Mouse (Mus musculus) heart, adult 2 months (tissue): ENCODE results near the gene Iqsec1. TPM values are rescaled to one million over a fixed set of nuclear protein-coding genes. Genes with fewer than 3 reads are reported as not detected.

Experiments used
- DNase-seq, 2 experiments: peaks; one replicate each; pipeline ENCODE4 v3.0.0; 2021
- H3K27ac ChIP-seq: fragments of 200-600 bp; 2 replicates; pipeline ENCODE4 v1.8.1; 2022
- H3K27me3 ChIP-seq: fragments of 200-500 bp; 2 replicates; pipeline ENCODE4 v1.6.1; 2012; ENCODE audit warnings: mild to moderate bottlenecking, low read length, inconsistent platforms, mixed read lengths; ENCODE audit not compliant: control insufficient read depth, insufficient read depth
- H3K36me3 ChIP-seq: fragments of 200-500 bp; 2 replicates; pipeline ENCODE4 v1.6.1; 2012; ENCODE audit warnings: low read length, inconsistent platforms; ENCODE audit not compliant: control insufficient read depth, insufficient read depth
- H3K4me1 ChIP-seq: fragments of 200-500 bp; 2 replicates; pipeline ENCODE4 v1.6.1; 2011; ENCODE audit warnings: low read length; ENCODE audit not compliant: control insufficient read depth, insufficient read depth
- H3K4me3 ChIP-seq: fragments of 200-600 bp; 2 replicates; pipeline ENCODE4 v1.8.1; 2022
- H3K79me2 ChIP-seq: fragments of 200-500 bp; replicated peaks from 2 replicates; pipeline ENCODE4 v1.6.1; 2012; ENCODE audit warnings: mild to moderate bottlenecking, inconsistent platforms, low read length, moderate library complexity, mixed read lengths; ENCODE audit not compliant: control insufficient read depth, insufficient read depth
- H3K9ac ChIP-seq: fragments of 200-500 bp; 2 replicates; pipeline ENCODE4 v1.6.1; 2012; ENCODE audit warnings: low read depth, mild to moderate bottlenecking, control low read depth, inconsistent platforms, low read length, mixed read lengths
- CTCF ChIP-seq: fragments of 200-600 bp; IDR thresholded peaks from 2 replicates; pipeline ENCODE4 v1.8.1; 2022; ENCODE audit warnings: antibody characterized with exemption, mild to moderate bottlenecking, moderate library complexity
- EP300 ChIP-seq: fragments of 200-500 bp; IDR thresholded peaks from 2 replicates; pipeline ENCODE4 v1.6.1; 2011; ENCODE audit warnings: low read depth, low read length, control low read depth; ENCODE audit not compliant: insufficient read depth
- POLR2A ChIP-seq: fragments of 200-500 bp; IDR thresholded peaks from 2 replicates; pipeline ENCODE4 v1.6.1; 2011; ENCODE audit warnings: mild to moderate bottlenecking, low read depth, low read length, control low read depth; ENCODE audit not compliant: insufficient read depth
- WGBS: fragments of 180-500 bp; shearing (Covaris S2); methylation state at CpG from one replicate; pipeline ENCODE4 v1.1.7; 2018; 5-methylcytosine and 5-hydroxymethylcytosine counted together
- intact Hi-C: fragments of 180-260 bp; cut with DNase I; formaldehyde crosslinking; loops from one replicate; pipeline ENCODE4 v1.15.1; 2025
- polyA plus RNA-seq: library from polyadenylated mRNA; depleted of rRNA; stranded (reverse); fragments of >200 nt; gene quantifications from 2 replicates; pipeline ENCODE4 v1.2.3, GENCODE M21; 2012
- total RNA-seq, 2 experiments: library from RNA; stranded (reverse); gene quantifications; 2 replicates each; pipeline ENCODE4 v1.2.3; 2021

The Iqsec1 gene
- total and polyA plus RNA-seq, 3 experiments = 100 to 147 (median 146) TPM

DNA sequence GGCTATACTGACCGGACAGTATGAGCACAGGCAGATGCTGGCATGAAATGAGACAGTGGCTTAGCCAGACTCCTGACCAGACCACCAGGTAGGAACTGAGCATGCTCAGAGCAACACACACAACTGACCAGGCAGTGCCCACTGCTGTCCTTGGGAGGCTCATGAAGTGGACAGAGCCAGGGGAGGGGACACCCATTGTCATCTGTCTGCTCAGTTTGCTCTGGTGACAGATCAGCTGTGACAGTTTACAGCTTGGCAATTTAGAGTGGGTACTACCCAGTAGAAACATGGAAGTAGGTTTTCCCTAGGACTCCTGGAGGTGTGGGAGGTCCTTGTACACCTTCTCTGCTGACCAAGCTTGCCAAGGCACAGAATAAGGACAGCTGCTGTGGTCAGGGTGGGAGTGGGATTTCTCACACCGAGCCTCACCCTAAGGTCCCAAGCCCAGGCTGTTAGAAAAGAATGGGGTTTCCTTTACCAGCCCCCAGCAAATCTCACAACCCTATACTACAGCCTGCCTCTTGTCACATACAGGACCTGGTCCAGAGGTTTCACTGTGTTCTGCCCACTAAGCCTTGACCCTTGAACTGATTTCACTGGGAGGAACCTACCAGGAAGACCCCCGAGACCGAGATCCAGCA is 253.0 kb downstream of the Iqsec1 start:
- Histone ChIP-seq H3K4me1 (peaks cover 15% of the 10 kb centered on the region), H3K9ac (peak overlapping the region; percentile 73), H3K79me2 (peaks cover 2% of the 10 kb centered on the region; the same call in 1 of the 2 replicates), H3K36me3 (no peaks in the 10 kb centered on the region), H3K27me3 (no peaks in the 10 kb centered on the region), H3K4me3 (peak overlapping the region; percentile 82), H3K27ac (peak overlapping the region; percentile 85; the same call in 1 of the 2 replicates)
- WGBS = 45% methylated on average over 4 of the region's 4 CpGs
- no peak for TF ChIP-seq POLR2A
- TF ChIP-seq EP300 = no peak
- no peak for TF ChIP-seq CTCF
- intact Hi-C loops = loop anchor here (2.0 to 5.0 kb wide), 4 partner anchors 37 to 547 kb away; no protein-coding TSS in a partner anchor
- DNase-seq = no peak

DNA sequence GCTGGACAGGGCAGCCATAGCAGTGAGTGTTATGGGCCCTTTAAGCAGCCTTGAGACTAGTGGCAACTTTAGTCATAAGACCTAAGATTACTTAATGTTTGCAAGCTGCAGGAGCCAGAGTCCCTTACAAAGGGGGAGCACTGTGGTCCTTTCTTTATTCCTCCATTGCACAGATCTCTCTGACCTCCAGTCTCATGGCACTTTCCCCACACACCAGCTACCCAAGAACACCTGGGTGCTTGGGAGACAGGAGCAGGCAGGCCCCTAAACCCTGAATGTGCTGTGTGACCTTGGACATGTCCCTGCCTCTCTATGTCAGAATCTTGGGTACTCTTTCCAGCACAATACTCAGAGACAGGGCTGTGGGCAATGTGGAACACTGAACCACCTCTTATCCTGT is 253.7 kb downstream of the Iqsec1 start:
- intact Hi-C loops = loop anchor here (5.0 kb wide), 2 partner anchors 37 to 547 kb away; no protein-coding TSS in a partner anchor
- Histone ChIP-seq H3K79me2 (peaks cover 2% of the 10 kb centered on the region; the same call in 1 of the 2 replicates), H3K27me3 (no peaks in the 10 kb centered on the region), H3K4me3 (no peak overlapping the region), H3K9ac (no peak overlapping the region), H3K27ac (no peak overlapping the region), H3K36me3 (no peaks in the 10 kb centered on the region), H3K4me1 (peaks cover 13% of the 10 kb centered on the region)
- no peak for TF ChIP-seq POLR2A
- no peak for TF ChIP-seq EP300
- no peak for TF ChIP-seq CTCF
- no peak for DNase-seq

DNA sequence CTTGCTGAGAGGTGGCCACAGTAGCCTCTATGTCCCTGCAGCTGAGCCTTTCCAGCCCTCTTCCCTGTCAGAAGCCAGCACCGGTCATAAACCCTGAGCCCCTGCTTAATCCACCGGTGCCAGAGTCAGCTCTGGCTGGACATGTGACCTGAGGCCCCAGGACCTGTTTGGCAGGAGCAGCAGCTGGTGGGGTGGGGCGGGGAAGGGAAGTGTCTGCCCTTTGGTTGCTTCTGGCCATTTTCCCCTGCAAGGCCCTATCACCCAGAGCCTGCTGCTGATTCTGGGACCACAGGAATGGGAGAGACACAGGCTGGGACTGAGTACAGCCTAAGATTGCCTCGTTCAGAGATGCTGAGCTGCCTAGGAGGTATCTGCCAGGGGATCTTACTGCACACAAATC is 257.2 kb downstream of the Iqsec1 start:
- Histone ChIP-seq H3K9ac (no peak overlapping the region), H3K79me2 (peaks cover 7% of the 10 kb centered on the region), H3K4me3 (no peak overlapping the region), H3K4me1 (peaks cover 18% of the 10 kb centered on the region), H3K27me3 (no peaks in the 10 kb centered on the region), H3K27ac (peak overlapping the region; percentile 52), H3K36me3 (no peaks in the 10 kb centered on the region)
- intact Hi-C loops = no loop called here
- TF ChIP-seq CTCF (no peak), POLR2A (no peak), EP300 (no peak)
- peak in 1 of 2 experiments; percentile 60 for DNase-seq
- WGBS = 26% methylated on average over 4 of the region's 4 CpGs

DNA sequence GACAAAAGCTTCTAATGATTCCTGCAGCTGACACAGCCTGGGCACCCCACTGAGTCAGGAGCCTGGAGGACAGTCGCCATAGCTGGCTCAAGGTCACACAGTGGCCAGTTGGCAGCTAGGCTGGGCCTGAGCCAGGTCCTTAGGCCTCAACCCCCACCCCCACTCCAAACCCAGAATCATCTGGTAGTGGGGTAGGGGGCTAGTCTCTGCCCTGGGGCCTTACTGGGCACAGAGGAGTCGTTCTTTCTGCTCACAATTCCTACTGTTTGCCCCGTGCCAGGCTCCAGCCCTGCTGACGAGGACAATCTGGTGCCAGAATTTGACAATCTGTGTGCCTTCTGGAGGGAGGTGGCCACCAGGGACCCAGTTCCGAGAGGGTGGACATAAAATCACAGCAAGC is 258.7 kb downstream of the Iqsec1 start:
- no peak overlapping the region for H3K4me3 ChIP-seq

DNA sequence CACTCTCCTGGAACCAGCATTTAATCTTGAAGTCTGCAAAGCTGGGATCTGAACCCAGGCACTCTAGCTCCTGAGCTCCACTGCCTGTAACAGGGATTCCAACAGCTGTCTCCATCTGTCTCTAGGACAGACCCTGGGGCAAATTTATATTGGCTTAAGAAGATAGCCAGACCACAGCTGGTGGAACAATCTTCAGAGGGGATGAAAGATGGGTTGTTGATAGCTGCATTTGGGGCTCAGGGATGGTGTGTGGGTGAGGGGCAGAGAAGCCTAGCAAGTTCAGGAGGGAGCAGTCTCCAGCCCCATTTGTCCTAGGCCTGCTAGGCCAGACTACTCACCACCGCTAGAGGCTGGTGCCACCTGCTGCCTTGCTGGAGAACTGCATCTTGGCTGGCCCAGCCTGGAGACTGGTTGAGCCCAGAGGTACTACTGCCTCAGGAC is 260.0 kb downstream of the Iqsec1 start:
- intact Hi-C loops = loop anchor here (1.0 kb wide), 2 partner anchors 74 to 121 kb away; no protein-coding TSS in a partner anchor
- TF ChIP-seq CTCF = no peak
- no peak for TF ChIP-seq POLR2A
- TF ChIP-seq EP300 = peak; percentile 96
- Histone ChIP-seq H3K36me3 (no peaks in the 10 kb centered on the region), H3K9ac (peak overlapping the region; percentile 50; the same call in 1 of the 2 replicates), H3K27me3 (no peaks in the 10 kb centered on the region), H3K4me3 (no peak overlapping the region), H3K27ac (peak overlapping the region; percentile 13; the same call in 1 of the 2 replicates), H3K4me1 (peaks cover 14% of the 10 kb centered on the region), H3K79me2 (peaks cover 7% of the 10 kb centered on the region)
- DNase-seq = peak; percentile 86 to 94
- WGBS = 7% methylated on average over 1 of the region's 1 CpGs

More for the DNA sequence above, 258.7 kb downstream of the Iqsec1 start:
- Histone ChIP-seq H3K4me1 (peaks cover 14% of the 10 kb centered on the region), H3K9ac (no peak overlapping the region), H3K36me3 (no peaks in the 10 kb centered on the region), H3K27ac (peak overlapping the region; percentile 60), H3K79me2 (peaks cover 7% of the 10 kb centered on the region; the same call in 1 of the 2 replicates), H3K27me3 (no peaks in the 10 kb centered on the region)
- DNase-seq = no peak
- 60% methylated on average over 5 of the region's 5 CpGs for WGBS
- TF ChIP-seq EP300 (no peak), CTCF (no peak), POLR2A (no peak)
- intact Hi-C loops = no loop called here

DNA sequence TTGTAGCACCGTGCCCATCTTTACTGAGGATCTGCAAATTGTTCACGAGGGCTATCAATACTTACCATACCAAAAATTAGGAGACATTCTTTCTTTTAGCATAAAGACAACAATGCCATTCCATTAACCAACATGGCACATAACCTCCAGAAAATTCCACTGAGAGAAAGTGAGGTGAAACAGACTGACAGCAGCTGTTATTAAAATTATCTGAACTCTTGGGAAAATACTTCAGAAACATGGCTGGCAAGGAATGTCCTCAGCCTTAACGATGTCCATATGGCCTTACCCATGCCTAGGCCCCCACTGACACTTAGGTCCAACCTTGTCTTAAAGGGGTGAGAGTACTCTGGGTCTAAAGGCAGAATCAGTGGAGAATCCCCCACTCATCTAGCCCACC is 260.7 kb downstream of the Iqsec1 start:
- TF ChIP-seq POLR2A (no peak), CTCF (no peak), EP300 (no peak)
- WGBS = 78% methylated on average over 3 of the region's 3 CpGs
- Histone ChIP-seq H3K79me2 (peaks cover 7% of the 10 kb centered on the region), H3K9ac (no peak overlapping the region), H3K4me1 (peaks cover 14% of the 10 kb centered on the region), H3K27ac (no peak overlapping the region), H3K36me3 (no peaks in the 10 kb centered on the region), H3K4me3 (no peak overlapping the region), H3K27me3 (no peaks in the 10 kb centered on the region)
- intact Hi-C loops = loop anchor here (1.0 kb wide), 2 partner anchors 74 to 121 kb away; no protein-coding TSS in a partner anchor
- no peak for DNase-seq
